Mouse (Mus musculus) forelimb bud, embryonic 11.5 days (tissue): ENCODE measurements around the gene Ptgs1.

Experiments
- DNase-seq: peaks from one replicate; pipeline ENCODE4 v3.0.0-alpha.2; 2012; ENCODE audit warnings: low read depth, low spot score

The Ptgs1 gene

GRCm38 (mm10) chr2:36247964-36248363, 17.7 kb downstream of the Ptgs1 start:
- no peak for DNase-seq

DNA sequence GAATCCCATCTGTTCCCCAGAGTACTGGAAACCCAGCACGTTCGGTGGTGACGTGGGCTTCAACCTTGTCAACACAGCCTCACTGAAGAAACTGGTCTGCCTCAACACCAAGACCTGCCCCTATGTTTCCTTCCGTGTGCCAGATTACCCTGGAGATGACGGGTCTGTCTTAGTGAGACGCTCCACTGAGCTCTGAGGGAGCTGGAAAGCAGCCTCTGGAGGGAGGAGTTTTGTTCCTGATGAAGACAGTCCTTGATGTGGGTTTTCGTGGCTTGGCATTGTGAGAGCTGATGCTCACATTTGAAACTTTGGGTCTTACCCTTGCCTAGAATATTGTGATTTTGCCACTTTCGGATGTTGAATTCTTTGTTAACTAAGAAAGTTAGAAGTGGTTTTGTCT, 20.9 kb downstream of the Ptgs1 start:
- DNase-seq = no peak

- no peak for DNase-seq
Measured at GRCm38 (mm10) chr2:36252505-36252904, 22.3 kb downstream of the Ptgs1 start.

DNA sequence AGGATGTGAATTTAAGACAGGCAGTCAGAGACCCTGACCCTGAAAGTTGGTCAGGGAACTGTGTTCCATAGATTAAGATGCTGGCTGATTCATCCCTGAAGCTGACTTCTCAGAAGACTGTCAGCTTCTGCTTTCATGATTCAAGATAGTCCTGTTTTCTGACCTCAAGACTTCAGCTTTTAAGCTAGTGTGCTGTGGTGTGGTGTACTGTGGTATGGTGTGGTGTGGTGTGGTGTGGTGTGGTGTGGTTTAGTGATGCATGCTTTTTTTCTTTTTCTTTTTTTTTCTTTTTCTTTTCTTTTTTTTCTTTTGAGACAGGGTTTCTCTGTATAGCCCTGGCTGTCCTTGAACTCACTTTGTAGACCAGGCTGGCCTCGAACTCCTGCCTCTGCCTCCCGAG, 24.2 kb downstream of the Ptgs1 start:
- DNase-seq = no peak

GRCm38 (mm10) chr2:36256931-36257330, 26.7 kb downstream of the Ptgs1 start:
- DNase-seq = no peak

DNA sequence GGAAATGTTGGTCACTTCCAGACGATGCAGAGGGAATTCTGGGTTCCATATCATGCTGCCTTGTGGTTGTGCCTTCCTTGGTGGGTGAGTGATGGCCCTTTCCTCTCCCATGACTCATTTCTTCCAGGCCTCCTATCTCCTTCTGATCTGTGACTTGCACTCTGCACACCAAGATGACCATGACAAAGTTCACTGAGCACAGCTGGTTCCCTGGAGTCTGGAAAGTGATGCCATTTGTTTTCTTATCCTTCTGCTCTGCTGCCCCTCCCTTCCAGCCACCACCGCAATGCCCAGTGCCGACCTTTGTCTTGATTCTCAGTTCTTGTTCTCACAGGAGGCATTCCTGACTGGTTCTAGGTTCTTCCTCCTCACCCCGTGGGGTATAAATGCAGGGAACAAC, 29.2 kb downstream of the Ptgs1 start:
- no peak for DNase-seq

GRCm38 (mm10) chr2:36259798-36260540, 29.7 kb downstream of the Ptgs1 start:
- no peak for DNase-seq

DNA sequence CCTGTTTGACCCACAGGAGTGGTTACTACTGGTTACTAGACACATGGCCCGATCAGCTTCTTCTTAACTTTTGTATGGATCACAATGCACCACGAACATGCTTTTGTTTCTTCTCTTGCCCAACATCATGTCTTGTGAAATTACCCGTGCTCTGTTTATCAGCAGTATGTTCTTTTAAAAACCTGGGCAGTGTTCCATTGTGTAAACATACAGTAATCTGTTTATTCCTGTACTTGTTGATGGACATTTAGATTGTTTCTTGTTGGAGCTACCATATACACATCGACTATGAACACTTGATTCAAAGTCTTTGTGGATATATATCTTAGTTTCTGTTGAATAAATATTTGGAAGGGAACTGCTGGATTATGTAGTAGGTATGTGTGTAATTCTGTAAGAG, 31.8 kb downstream of the Ptgs1 start:
- no peak for DNase-seq

- DNase-seq = no peak
Measured at GRCm38 (mm10) chr2:36269458-36269857, 39.2 kb downstream of the Ptgs1 start.

DNA sequence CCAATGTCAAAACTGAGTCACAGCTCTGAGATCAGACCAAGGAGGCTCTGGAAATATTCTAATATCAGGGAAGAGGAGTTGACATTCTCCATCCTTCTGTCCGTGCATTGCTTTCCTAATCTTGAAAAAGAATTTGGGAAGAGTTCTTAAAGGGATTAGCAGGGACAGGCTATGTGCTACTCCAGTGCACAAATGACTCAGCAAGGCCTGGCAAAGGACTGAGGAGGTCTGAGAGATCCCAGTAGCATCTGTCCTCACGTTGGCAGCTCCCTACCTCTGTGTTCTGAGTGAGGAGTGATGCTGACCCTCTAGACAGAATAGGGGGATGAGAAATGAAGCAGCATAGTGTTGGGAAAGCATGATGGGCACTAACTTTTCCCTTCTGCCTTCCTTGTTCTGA, 40.0 kb downstream of the Ptgs1 start:
- DNase-seq = no peak

GRCm38 (mm10) chr2:36271085-36271484, 40.9 kb downstream of the Ptgs1 start:
- no peak for DNase-seq

GRCm38 (mm10) chr2:36272288-36272950, 42.2 kb downstream of the Ptgs1 start:
- DNase-seq = no peak

DNA sequence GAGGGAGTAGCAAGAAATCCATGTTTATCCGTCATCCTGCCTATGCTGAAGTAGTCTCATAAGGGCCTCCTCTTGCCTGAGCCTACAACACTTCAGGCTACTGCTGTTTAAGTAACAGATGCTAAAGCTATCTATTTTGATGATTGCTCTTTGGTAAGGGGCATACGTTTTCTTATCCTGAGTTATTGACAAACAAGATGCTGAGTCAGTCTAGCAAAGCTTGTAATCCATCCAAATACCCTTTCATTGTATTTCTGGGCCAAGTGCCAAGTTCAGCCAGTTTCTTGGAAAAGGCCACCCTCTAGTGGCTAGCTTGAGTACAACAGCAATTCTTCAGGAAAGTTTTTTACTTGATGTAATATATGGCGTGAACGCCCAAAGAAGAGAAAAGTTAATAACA, 46.2 kb downstream of the Ptgs1 start:
- peak; percentile 71 for DNase-seq

GRCm38 (mm10) chr2:36278760-36279159, 48.5 kb downstream of the Ptgs1 start:
- no peak for DNase-seq

DNA sequence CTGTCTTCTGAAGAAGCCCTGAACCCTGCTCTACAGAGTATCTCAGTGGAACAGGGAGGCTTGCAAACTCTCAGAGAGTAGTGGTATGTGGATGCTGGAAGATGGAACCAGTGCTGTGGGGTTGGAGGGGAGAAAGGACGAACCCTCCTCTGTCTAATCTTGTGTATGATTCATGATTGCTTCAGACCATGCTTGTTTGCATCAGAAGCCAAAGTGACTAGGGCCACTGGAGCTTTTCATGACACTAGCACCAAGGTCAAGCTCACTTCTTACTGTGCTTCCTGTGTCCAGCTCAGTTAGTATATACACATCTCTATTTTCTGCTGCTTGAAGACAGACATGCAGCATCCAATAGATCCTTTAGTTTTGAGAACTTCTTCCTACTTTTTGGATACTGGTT, 50.9 kb downstream of the Ptgs1 start:
- no peak for DNase-seq

- DNase-seq = no peak
Measured at GRCm38 (mm10) chr2:36282301-36282700, 52.1 kb downstream of the Ptgs1 start.
